Mouse (Mus musculus) gastrocnemius, adult 18-20 months (tissue): ENCODE results near the gene Rassf2. TPM values are rescaled to one million over a fixed set of nuclear protein-coding genes. Genes with fewer than 3 reads are reported as not detected.

ENCODE experiments used
- DNase-seq: peaks from one replicate; pipeline ENCODE4 v3.0.0; 2021; ENCODE audit warnings: low spot score
- total RNA-seq, 2 experiments: library from RNA; stranded (reverse); gene quantifications; 2 replicates each; pipeline ENCODE4 v1.2.3; 2021

Gene Rassf2
- total RNA-seq, 2 experiments from 2014 or later = 4.3 to 5.1 TPM

- no peak for DNase-seq
Observed at GRCm38 (mm10) chr2:132035470-132035835, 5.4 kb upstream of the Rassf2 start.

- no peak for DNase-seq
Observed at GRCm38 (mm10) chr2:132034590-132035469, 4.8 kb upstream of the Rassf2 start.

- no peak for DNase-seq
Observed at GRCm38 (mm10) chr2:132031364-132032095, 1.5 kb upstream of the Rassf2 start.

DNA sequence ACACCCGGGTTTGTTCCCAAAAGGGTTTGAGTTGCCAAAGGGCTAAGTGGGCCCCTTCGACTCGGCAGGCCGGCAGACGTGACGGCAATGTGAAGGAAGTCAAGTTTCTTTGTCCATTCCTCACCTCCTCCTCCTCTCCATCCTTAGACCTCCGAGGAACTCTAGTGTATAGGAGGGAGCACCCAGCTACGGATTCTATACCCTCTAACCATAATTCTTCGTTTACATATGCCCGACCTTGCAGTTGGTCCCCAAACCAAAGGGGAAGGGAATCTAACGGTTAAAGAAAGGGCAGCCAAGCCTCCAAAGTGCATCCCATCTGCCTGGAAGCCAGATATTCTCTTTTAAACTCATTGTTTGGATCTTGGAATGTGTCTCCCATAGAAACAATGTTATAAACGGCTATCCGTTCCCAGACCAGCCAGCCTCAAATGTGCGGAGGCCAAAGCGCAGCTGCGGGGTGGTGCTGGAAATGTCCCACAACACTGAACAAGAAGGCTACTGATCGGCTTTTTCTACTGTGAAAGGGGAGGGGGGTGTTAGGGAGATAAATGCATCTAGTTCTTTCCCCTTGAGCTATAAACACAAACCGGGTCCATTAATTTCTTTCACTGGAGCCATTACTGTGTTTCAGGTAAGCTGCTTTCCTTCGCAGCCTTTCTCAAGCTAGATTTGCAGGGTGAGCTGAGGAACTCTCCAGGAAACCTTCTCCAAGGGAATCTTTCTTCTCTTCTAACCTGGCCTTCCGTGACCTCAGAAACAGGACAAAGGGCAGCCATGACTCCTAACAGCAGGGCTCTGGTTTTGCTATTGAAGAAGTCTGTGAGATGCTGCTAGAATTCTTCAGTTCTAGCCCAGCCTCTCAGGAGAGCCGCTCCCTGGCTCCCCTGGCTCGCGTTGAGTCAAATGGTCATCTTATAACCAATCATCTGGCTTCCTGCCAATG is 633 bp upstream of the Rassf2 start:
- no peak for DNase-seq

DNA sequence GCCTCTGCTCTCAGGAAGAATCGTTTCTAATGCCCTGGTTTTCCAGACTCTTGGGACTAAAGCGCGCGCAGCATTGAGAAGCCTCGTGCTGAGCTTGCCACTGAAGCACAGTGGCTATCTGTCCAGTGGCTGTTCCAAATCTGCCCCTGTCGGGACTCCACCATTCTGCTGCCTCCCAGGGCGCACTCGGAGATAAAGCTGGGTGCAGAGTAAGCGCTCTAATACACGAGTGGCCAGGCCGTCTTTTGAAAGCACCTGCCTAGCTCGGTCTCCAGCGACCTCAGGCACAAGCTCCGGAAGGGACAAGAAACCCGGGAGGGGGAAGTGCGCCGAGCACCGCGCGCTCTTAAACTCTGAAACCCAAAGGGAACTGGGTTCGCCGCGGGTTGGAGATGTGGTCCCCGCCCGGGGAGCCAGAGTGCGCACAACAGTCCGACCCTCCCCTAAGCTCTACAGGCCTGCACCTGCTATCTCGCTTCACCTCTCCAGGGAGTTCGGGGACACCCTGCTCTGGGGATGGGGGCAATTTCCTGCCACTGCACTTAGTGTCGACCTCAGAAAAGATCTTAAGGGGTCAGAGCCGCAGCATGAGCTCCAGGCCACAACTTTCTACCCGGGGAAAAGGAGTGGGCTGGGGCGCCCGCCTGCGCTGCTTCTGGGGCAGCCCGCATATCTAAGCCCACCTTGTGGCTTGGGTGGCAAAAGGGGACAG is 1.0 kb downstream of the Rassf2 start:
- DNase-seq = peak; percentile 32

DNA sequence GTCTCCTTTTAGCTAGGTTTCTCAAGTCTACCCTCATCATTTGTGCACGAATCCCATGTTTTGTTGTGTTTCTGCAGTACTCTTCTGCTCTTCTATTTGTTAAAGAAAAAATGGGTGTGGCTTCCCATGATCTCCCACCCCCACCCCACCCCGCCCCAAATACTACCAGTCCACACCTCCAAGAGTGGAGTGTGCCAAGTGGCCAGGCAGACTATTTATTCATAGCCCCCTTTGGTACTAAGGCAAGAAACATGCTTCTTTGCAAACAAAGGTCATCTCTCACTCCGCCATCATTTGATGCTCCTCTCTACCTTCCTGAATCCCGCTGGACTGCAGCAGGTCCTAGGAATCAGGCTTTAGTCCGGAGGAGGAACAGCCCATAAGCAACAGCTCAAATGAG is 2.0 kb downstream of the Rassf2 start:
- DNase-seq = no peak

- DNase-seq = peak; percentile 43
Observed at GRCm38 (mm10) chr2:132027366-132027765, 2.7 kb downstream of the Rassf2 start.

- no peak for DNase-seq
Observed at GRCm38 (mm10) chr2:132024028-132024427, 6.0 kb downstream of the Rassf2 start.

DNA sequence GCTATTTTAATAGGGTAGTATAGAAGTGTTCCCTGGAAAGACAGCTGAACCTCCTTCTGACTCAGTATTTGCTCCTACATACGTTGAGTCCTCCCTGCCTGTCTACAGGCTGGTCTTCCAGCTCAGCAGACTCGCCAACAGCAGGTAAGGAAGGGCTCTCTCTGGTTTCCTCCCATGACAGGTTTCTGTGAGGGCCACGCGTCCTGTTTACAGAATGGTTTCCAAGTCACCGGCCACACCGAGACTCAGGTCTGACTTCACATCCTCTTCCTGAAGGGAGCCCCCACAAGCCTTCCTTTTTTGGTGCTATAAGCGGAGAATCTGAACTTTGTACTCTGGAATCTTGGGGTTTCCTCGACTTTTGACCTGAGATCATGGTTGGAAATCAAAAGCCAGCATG is 7.4 kb downstream of the Rassf2 start:
- DNase-seq = no peak

- no peak for DNase-seq
Observed at GRCm38 (mm10) chr2:132021616-132022015, 8.4 kb downstream of the Rassf2 start.

DNA sequence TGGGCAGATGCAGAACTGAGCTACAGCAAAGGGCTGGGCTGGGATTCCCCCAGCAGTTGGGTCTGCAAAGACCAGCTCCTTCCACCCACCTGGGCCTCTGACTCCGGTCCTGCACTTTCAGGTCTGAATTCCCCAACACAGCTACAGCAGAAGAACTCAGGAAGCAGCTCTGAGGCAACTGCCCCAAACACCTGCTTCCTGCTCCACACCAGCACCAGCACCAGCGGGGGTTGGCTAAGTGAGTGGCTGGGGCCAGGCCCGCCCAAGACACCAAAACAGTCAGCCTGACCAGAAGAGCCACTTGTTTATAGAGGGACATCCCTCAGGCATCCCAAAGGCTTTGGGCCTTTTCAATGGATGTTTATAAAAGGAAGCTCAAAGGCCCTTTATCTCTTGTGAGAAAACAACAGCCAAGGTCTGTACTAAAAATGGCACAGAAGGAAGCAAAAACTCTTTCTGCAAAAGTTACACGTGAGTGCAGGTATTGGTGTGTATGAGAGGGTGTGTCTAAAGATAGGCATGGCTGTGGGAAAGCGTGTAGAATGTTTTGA is 9.0 kb downstream of the Rassf2 start:
- no peak for DNase-seq

GRCm38 (mm10) chr2:132020420-132020819 is 9.6 kb downstream of the Rassf2 start:
- DNase-seq = no peak

DNA sequence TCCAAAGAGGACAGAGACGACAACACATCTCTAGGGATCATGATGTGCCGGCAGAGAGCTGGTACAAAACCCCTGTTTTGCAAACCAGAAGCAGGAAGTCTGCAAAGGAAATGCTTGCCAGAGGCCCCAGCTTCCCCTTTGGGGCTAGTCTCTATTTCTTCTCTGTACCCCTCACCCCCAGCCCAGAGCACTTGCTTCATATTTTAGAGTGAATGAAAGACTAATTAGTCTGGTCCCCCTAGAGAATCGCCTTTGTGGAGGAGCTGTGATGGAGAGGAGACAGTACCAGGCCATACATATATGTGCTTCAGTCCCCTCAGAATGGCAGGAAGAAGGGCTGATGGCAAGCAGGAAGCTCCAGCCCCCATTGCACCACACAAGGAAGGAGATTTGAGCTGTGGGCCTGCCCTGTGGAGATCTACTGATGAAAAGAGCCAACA is 10.7 kb downstream of the Rassf2 start:
- DNase-seq = no peak

DNA sequence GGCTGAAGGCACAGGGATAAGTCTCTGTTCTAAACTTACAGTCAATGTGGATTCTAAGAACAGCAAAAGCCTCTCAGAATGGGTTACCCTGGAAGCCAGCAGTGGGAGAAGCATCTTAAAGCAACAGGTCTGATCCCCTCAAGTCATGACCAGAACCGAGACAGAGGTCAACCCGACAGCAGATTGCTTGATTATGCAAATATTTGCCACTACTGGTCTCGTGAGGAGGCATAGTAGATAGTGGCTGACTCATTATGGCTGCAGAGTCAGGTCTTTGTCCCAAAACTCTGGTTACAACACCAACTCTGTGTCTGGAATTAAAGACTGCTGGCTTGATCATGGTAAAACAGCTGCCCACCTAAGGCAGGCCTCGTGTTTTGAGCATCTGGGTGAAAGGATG is 11.9 kb downstream of the Rassf2 start:
- no peak for DNase-seq

- DNase-seq = peak; percentile 38
Observed at GRCm38 (mm10) chr2:132017611-132018010, 12.4 kb downstream of the Rassf2 start.

- DNase-seq = no peak
Observed at GRCm38 (mm10) chr2:132016034-132016433, 14.0 kb downstream of the Rassf2 start.

- DNase-seq = no peak
Observed at GRCm38 (mm10) chr2:132013152-132013551, 16.9 kb downstream of the Rassf2 start.

- no peak for DNase-seq
Observed at GRCm38 (mm10) chr2:132010781-132011180, 19.3 kb downstream of the Rassf2 start.

DNA sequence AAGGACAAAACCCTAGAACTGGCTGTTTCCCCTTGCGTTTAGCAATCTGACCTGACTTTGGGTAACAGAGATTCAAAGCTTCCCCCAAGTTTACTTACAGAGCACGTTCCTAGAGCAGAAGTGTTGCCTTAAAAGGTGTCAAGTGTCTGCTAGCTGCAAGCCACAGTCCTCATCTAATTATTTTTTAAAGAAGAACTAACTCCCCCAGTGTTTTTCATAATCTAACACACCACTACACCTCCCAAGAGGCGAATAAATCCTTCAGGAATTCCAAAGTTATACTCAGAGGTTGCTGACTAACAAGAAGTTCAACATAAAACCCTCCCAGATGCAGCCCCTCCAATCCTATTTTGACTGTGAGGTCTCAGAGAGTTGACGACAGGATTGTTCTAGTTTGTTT is 21.9 kb downstream of the Rassf2 start:
- no peak for DNase-seq

DNA sequence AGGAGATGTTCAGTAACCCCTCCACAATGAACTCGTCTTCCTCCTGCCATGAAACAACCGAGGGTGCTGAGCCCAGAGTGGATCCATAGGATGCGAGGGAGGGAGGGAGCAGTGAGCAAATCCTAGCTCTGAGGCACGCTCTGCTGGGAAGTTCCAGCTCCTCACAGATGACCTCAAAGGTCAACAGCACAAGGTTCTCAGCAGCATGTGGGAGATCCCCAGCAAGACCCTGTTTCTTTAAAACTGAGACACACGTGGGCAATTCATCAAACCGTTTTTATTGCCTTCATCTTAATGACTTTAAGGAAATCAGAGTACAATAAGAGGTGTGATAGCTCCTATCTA is 22.6 kb downstream of the Rassf2 start:
- DNase-seq = no peak
